Mouse (Mus musculus) embryonic facial prominence, embryonic 10.5 days (tissue): ENCODE measurements around the gene Gabrr1. TPM values are rescaled to one million over a fixed set of nuclear protein-coding genes. Genes with fewer than 3 reads are reported as not detected.

Source experiments
- DNase-seq: peaks from one replicate; pipeline ENCODE4 v3.0.0-alpha.2; 2017; ENCODE audit warnings: low spot score
- H3K27ac ChIP-seq: fragments of 300-500 bp; sonication (generic); replicated peaks from 2 replicates; pipeline ENCODE4 v1.5.1; 2016; ENCODE audit warnings: mild to moderate bottlenecking
- H3K27me3 ChIP-seq: fragments of 300-500 bp; sonication (generic); replicated peaks from 2 replicates; pipeline ENCODE4 v1.6.1; 2016; ENCODE audit warnings: low read depth, mild to moderate bottlenecking; ENCODE audit not compliant: poor library complexity, severe bottlenecking
- H3K36me3 ChIP-seq: fragments of 300-500 bp; sonication (generic); replicated peaks from 2 replicates; pipeline ENCODE4 v1.6.1; 2016; ENCODE audit warnings: mild to moderate bottlenecking, moderate library complexity
- H3K4me1 ChIP-seq: fragments of 300-500 bp; sonication (generic); 2 replicates; pipeline ENCODE4 v1.6.1; 2016
- H3K4me3 ChIP-seq: fragments of 300-500 bp; sonication (generic); 2 replicates; pipeline ENCODE4 v1.5.1; 2016; ENCODE audit warnings: mild to moderate bottlenecking, moderate library complexity
- H3K9me3 ChIP-seq: fragments of 300-500 bp; sonication (generic); 2 replicates; pipeline ENCODE4 v1.6.1; 2016; ENCODE audit warnings: mild to moderate bottlenecking
- WGBS: fragments of 180-500 bp; shearing (Covaris S2); methylation state at CpG from one replicate; pipeline ENCODE4 v1.1.7; 2016; 5-methylcytosine and 5-hydroxymethylcytosine counted together
- polyA plus RNA-seq: library from polyadenylated mRNA; unstranded; fragments of >200 nt; fragmentation: Nextera tagmentation; extraction: Ambion mirVana; gene quantifications from 2 replicates; pipeline ENCODE4 v1.2.1, GENCODE M21; 2016

Gene Gabrr1
- polyA plus RNA-seq, 1 experiment from 2014 or later: not detected

GRCm38 (mm10) chr4:33152087-33153038 lies 20.0 kb downstream of the Gabrr1 start:
- Histone ChIP-seq H3K4me3 (no peak overlapping the region), H3K27ac (no peak overlapping the region), H3K4me1 (0 out of 2 replicates have a peak, but pooled peaks cover 1% of the 10 kb centered on the region), H3K27me3 (peaks cover 5% of the 10 kb centered on the region), H3K36me3 (no peaks in the 10 kb centered on the region), H3K9me3 (no peaks in the 10 kb centered on the region)
- DNase-seq: no peak
- WGBS: 88% methylated on average over 26 of the region's 26 CpGs

GRCm38 (mm10) chr4:33183477-33183876 lies 51.2 kb downstream of the Gabrr1 start:
- peaks cover 3% of the 10 kb centered on the region for H3K4me1 ChIP-seq
- H3K4me3 ChIP-seq: no peak overlapping the region
- 85% methylated on average over 5 of the region's 5 CpGs for WGBS
- H3K36me3 ChIP-seq: no peaks in the 10 kb centered on the region
- H3K27me3 ChIP-seq: peaks cover 23% of the 10 kb centered on the region
- DNase-seq: no peak
- H3K9me3 ChIP-seq: no peaks in the 10 kb centered on the region
- H3K27ac ChIP-seq: no peak overlapping the region

GRCm38 (mm10) chr4:33188164-33188563 lies 55.8 kb downstream of the Gabrr1 start:
- WGBS: 20% methylated on average over 9 of the region's 9 CpGs
- Histone ChIP-seq H3K9me3 (no peaks in the 10 kb centered on the region), H3K4me3 (peak overlapping the region; percentile 73), H3K27ac (no peak overlapping the region), H3K36me3 (no peaks in the 10 kb centered on the region), H3K4me1 (peaks cover 8% of the 10 kb centered on the region), H3K27me3 (peaks cover 33% of the 10 kb centered on the region)
- peak; percentile 53 for DNase-seq

- no peaks in the 10 kb centered on the region for H3K9me3 ChIP-seq
- H3K4me1 ChIP-seq: peaks cover 8% of the 10 kb centered on the region
- H3K27me3 ChIP-seq: peaks cover 33% of the 10 kb centered on the region
- H3K27ac ChIP-seq: peak overlapping the region; percentile 82
- no peaks in the 10 kb centered on the region for H3K36me3 ChIP-seq
- peak overlapping the region; percentile 73 for H3K4me3 ChIP-seq
- WGBS: under 1% methylated on average over 123 of the region's 123 CpGs
- DNase-seq: peak; percentile 85
Measured at GRCm38 (mm10) chr4:33188781-33189734, 56.7 kb downstream of the Gabrr1 start.

- Histone ChIP-seq H3K36me3 (no peaks in the 10 kb centered on the region), H3K27me3 (peaks cover 33% of the 10 kb centered on the region), H3K27ac (peak within 1 kb of the TSS; percentile 82), H3K9me3 (no peaks in the 10 kb centered on the region; the same call in 1 of the 2 replicates), H3K4me1 (peaks cover 8% of the 10 kb centered on the region), H3K4me3 (peak within 1 kb of the TSS; percentile 73)
- no peak for DNase-seq
- 18% methylated on average over 6 of the region's 6 CpGs for WGBS
Measured at GRCm38 (mm10) chr4:33189735-33190036, 57.4 kb downstream of the Gabrr1 start, which contains the start of gene Pm20d2. Gene Pm20d2 (minus strand): TSS chr4:33189737.

GRCm38 (mm10) chr4:33198117-33198516 lies 65.8 kb downstream of the Gabrr1 start:
- H3K9me3 ChIP-seq: peaks cover 2% of the 10 kb centered on the region; the same call in 1 of the 2 replicates
- WGBS: 9% methylated on average over 2 of the region's 2 CpGs
- no peaks in the 10 kb centered on the region for H3K27me3 ChIP-seq
- H3K4me1 ChIP-seq: no peaks in the 10 kb centered on the region
- H3K4me3 ChIP-seq: no peak overlapping the region
- DNase-seq: no peak
- H3K27ac ChIP-seq: no peak overlapping the region
- no peaks in the 10 kb centered on the region for H3K36me3 ChIP-seq

- no peak overlapping the region for H3K4me3 ChIP-seq
- 0 out of 2 replicates have a peak, but pooled peaks cover 2% of the 10 kb centered on the region for H3K27me3 ChIP-seq
- no peaks in the 10 kb centered on the region for H3K36me3 ChIP-seq
- H3K9me3 ChIP-seq: 0 out of 2 replicates have a peak, but pooled peaks cover 2% of the 10 kb centered on the region
- peak; percentile 70 for DNase-seq
- WGBS: 5% methylated on average over 4 of the region's 4 CpGs
- no peak overlapping the region for H3K27ac ChIP-seq
- H3K4me1 ChIP-seq: peaks cover 14% of the 10 kb centered on the region
Measured at GRCm38 (mm10) chr4:33204682-33205081, 72.4 kb downstream of the Gabrr1 start.

GRCm38 (mm10) chr4:33207551-33207950 lies 75.2 kb downstream of the Gabrr1 start:
- 69% methylated on average over 2 of the region's 2 CpGs for WGBS
- no peaks in the 10 kb centered on the region for H3K9me3 ChIP-seq

GRCm38 (mm10) chr4:33208881-33209841 lies 76.8 kb downstream of the Gabrr1 start, which contains the start of gene Srsf12:
Gene Srsf12 (plus strand): TSS chr4:33208991.
- Histone ChIP-seq H3K27ac (peak within 1 kb of the TSS; percentile 84), H3K4me1 (peaks cover 17% of the 10 kb centered on the region), H3K27me3 (0 out of 2 replicates have a peak, but pooled peaks cover 2% of the 10 kb centered on the region), H3K9me3 (no peaks in the 10 kb centered on the region), H3K36me3 (no peaks in the 10 kb centered on the region), H3K4me3 (peak within 1 kb of the TSS; percentile 88)
- WGBS: 2% methylated on average over 65 of the region's 65 CpGs
- DNase-seq: peak; percentile 63

More at GRCm38 (mm10) chr4:33207551-33207950, 75.2 kb downstream of the Gabrr1 start:
- H3K36me3 ChIP-seq: no peaks in the 10 kb centered on the region
- H3K27me3 ChIP-seq: 0 out of 2 replicates have a peak, but pooled peaks cover 2% of the 10 kb centered on the region
- no peak for DNase-seq
- H3K4me3 ChIP-seq: no peak overlapping the region
- peaks cover 17% of the 10 kb centered on the region for H3K4me1 ChIP-seq
- no peak overlapping the region for H3K27ac ChIP-seq
